8 mouse cellular contexts compared by ENCODE assay signal in the genomic region with DNA sequence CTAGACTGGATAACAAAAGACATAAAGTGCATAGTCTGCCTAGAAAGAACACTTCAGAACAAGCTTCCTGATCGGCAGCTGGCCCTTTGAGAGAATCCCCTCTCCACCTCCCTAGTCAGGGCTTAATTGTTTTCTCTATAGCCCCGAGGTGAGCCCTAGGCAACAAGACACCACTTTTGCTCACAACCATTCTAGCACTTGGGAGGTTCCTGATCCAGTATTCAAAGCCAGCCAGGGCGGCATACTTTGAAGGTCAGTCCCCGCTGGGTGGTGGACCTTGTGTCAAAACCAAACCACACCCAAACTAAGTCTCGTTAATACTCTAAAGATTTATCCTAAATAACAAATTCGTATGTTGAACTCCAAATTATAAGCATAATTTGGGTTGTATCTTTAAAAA. TPM values are rescaled to one million over a fixed set of nuclear protein-coding genes. Genes with fewer than 3 reads are reported as not detected.
DNase-seq lines count a peak whose midpoint lies in the region; ATAC-seq and TF ChIP-seq lines count a peak whose summit lies in the region.

No protein-coding gene starts in this region.

- H3K4me1 ChIP-seq in forebrain, embryonic 11.5 days (replicated peaks; ENCODE audit: control insufficient read depth, insufficient read depth, low read length) = peaks cover 5% of the 10 kb centered on the region; the same call in 1 of the 2 replicates
- peaks cover 18 to 30% of the 10 kb centered on the region in 2 experiments for H3K4me1 ChIP-seq in liver, embryonic 14.5 days (replicated peaks; ENCODE audit: control insufficient read depth in 2 of 2, insufficient read depth in 2 of 2, low read length in 1 of 2)

- H3K27ac ChIP-seq in forebrain, embryonic 11.5 days (ENCODE audit: low read depth, low read length) = peak overlapping the region; percentile 83
- H3K27ac ChIP-seq in liver, embryonic 14.5 days = peak overlapping the region; percentile 87

- peak overlapping the region; percentile 65 for H3K4me3 ChIP-seq in forebrain, embryonic 11.5 days (ENCODE audit: low read depth, low read length)
- peak overlapping the region; percentile 93 to 94 for H3K4me3 ChIP-seq in liver, embryonic 14.5 days (ENCODE audit: insufficient read depth in 1 of 2, low read depth in 2 of 2, low read length in 2 of 2)

- DNase-seq in embryo, embryonic 10.5 days (ENCODE audit: low spot score) = peak; percentile 30
- no peak for DNase-seq in embryo, embryonic 10 days (ENCODE audit: low spot score)
- DNase-seq in 3T3-L1 (ENCODE audit: low read depth, low spot score) = peak; percentile 22
- DNase-seq in forebrain, embryonic 11.5 days (ENCODE audit: low spot score) = no peak
- DNase-seq in liver, embryonic 14.5 days (ENCODE audit: low read depth in 3 of 3, low spot score in 3 of 3) = peak in 1 of 3 experiments; percentile 32
- no peak for DNase-seq in layer of hippocampus, adult 9-10 months (ENCODE audit: low spot score)
- no peak for DNase-seq in layer of hippocampus, adult 9-11 months
- DNase-seq in cerebellum, postnatal 25 days = no peak

- no peaks in the 10 kb centered on the region for H3K36me3 ChIP-seq in forebrain, embryonic 11.5 days (ENCODE audit: control insufficient read depth, insufficient read depth, low read length)
- no peaks in the 10 kb centered on the region for H3K36me3 ChIP-seq in liver, embryonic 14.5 days (replicated peaks; ENCODE audit: control insufficient read depth, insufficient read depth, low read depth)

- TF ChIP-seq EP300 in liver, embryonic 14.5 days (IDR thresholded peaks at IDR 0.05; ENCODE audit: low read depth) = no peak

- 9% methylated on average over 6 of the region's 6 CpGs for WGBS in forebrain, embryonic 11.5 days
- WGBS in liver, embryonic 14.5 days (ENCODE audit: insufficient replicate concordance) = 12% methylated on average over 6 of the region's 6 CpGs

- ATAC-seq in forebrain, embryonic 11.5 days (replicated peaks; ENCODE audit: low FRiP score) = 0 out of 2 replicates have a peak, but pooled peaks have one; percentile 33
- peak; percentile 46; the same call in 1 of the 2 replicates for ATAC-seq in liver, embryonic 14.5 days (ENCODE audit: insufficient read depth)

- no peaks in the 10 kb centered on the region for H3K9me3 ChIP-seq in forebrain, embryonic 11.5 days (ENCODE audit: control insufficient read depth, low read length)
- H3K9me3 ChIP-seq in liver, embryonic 14.5 days (ENCODE audit: control insufficient read depth, low read length) = no peaks in the 10 kb centered on the region

- H3K27me3 ChIP-seq in forebrain, embryonic 11.5 days (ENCODE audit: control insufficient read depth, insufficient read depth, low read length) = no peaks in the 10 kb centered on the region
- no peaks in the 10 kb centered on the region for H3K27me3 ChIP-seq in liver, embryonic 14.5 days (ENCODE audit: control insufficient read depth, insufficient read depth, low read length)

- peak overlapping the region; percentile 78 for H3K4me2 ChIP-seq in forebrain, embryonic 11.5 days (ENCODE audit: low read depth, low read length, severe bottlenecking)
- H3K4me2 ChIP-seq in liver, embryonic 14.5 days (ENCODE audit: low read depth) = peak overlapping the region; percentile 77

- H3K9ac ChIP-seq in forebrain, embryonic 11.5 days (ENCODE audit: low read length) = peak overlapping the region; percentile 85; the same call in 1 of the 2 replicates
- H3K9ac ChIP-seq in liver, embryonic 14.5 days (replicated peaks) = peak overlapping the region; percentile 97

- TF ChIP-seq CTCF in liver, embryonic 14.5 days (IDR thresholded peaks at IDR 0.05; ENCODE audit: low read depth) = no peak

RNA-seq across cellular contexts. Expression of gene Dleu7, which starts 38.6 kb away (rescaled TPM):
- polyA plus RNA-seq in forebrain, embryonic 11.5 days (2014; fragmentation: Nextera tagmentation; extraction: Ambion mirVana) = 3.2 and 6.7 TPM in 2 replicates
- 0.07 and 0.08 TPM in 2 replicates for polyA plus RNA-seq in liver, embryonic 14.5 days (2012; rRNA removed)
- polyA plus RNA-seq in liver, embryonic 14.5 days (2014; fragmentation: Nextera tagmentation; extraction: Ambion mirVana) = 0.18 TPM in 1 of 2 replicates, not detected in the other

RNA-seq across cellular contexts. Expression of gene Rnaseh2b, which starts 39.1 kb away (rescaled TPM):
- polyA plus RNA-seq in forebrain, embryonic 11.5 days (2014; fragmentation: Nextera tagmentation; extraction: Ambion mirVana) = 61.8 and 71.7 TPM in 2 replicates
- 16.8 and 29.8 TPM in 2 replicates for polyA plus RNA-seq in liver, embryonic 14.5 days (2012; rRNA removed)
- 75.6 and 77.6 TPM in 2 replicates for polyA plus RNA-seq in liver, embryonic 14.5 days (2014; fragmentation: Nextera tagmentation; extraction: Ambion mirVana)

Comparison
In these comparisons a context has a peak if more than half of its experiments do, and no peak if none do; other contexts are left out.
1. DNase-seq: peak in embryo, embryonic 10.5 days (single experiment) and 3T3-L1 (single experiment); none in embryo, embryonic 10 days (single experiment), forebrain, embryonic 11.5 days (single experiment), layer of hippocampus, adult 9-10 months (single experiment), layer of hippocampus, adult 9-11 months (single experiment) and cerebellum, postnatal 25 days (0 of 2).